Mouse (Mus musculus) thymus, postnatal 36 days (tissue): Measurements from ENCODE around the gene Gm10577.

Experiments
- DNase-seq, 2 experiments: peaks; one replicate each; pipeline ENCODE4 v3.0.0; 2022; ENCODE audit warnings: mixed read lengths in 2 of 2

Gene Gm10577

GRCm38 (mm10) chr4:100994442-100995255, 25.8 kb downstream of the Gm10577 start:
- DNase-seq: no peak

DNA sequence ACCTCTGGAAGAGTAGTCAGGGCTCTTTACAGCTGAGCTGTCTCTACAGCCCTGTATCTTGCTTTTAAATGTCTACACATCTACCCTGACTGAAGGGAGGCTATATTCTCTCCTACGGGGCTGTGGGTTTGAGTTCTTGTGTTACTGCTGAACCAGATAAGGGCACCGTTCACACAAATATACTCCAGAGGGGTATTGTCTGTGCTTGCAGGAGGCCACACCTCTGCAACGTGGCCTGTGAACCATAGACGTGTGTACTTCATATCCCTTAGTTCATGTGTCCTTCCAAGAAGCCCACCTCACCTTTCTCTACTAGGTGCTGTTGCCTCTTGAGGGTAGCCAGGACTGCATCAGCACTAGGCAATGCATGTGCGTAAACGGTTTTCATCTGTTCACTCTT, 28.4 kb downstream of the Gm10577 start:
- DNase-seq: no peak

DNA sequence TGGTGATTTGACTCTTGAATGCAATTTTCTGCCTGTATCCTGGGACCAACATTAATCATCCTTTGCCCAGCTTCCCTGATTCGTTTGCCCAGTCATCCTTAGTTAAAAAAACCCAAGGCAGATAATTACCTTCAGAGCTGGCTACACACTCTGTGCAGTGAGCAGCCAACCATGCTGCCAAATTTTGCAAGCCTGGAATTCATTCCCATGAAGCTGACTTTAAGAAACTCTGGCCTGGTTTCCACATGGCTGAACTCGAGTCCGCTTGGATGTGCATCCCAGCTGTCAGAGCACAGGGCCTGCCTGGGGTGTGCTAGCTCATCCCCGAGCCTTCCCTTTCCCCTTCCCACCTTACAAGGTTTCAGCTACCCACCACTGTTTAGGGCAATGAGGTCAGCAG, 29.5 kb downstream of the Gm10577 start:
- no peak for DNase-seq

DNA sequence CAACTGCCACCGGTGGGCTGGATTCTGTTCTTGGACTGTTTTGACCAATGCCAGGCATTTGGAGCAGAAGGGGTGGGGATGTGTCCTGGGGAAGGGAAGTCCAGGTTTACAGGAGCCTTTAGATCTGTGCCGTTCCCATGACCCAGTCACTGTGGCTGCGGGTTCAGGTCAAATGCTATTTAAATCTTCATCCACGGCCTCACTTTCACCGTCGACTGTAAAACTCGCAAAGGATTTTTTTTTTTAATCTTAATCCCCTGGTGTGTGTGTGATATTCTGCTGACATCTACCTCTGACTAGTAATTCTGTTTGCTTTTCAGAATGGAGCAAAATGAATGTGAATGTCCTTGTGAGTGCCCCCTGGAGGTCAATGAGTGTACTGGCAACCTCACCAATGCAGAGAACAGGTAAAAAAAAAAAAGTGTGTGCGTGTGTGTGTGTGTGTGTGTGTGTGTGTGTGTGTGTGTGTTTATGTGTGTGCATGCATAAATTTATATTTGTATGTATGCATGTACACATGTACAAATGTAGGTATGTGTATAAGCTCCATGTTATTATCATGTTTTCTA, 32.2 kb downstream of the Gm10577 start:
- no peak for DNase-seq

GRCm38 (mm10) chr4:100987187-100987586, 33.3 kb downstream of the Gm10577 start:
- DNase-seq: no peak

GRCm38 (mm10) chr4:100977522-100977921, 43.0 kb downstream of the Gm10577 start:
- no peak for DNase-seq

- no peak for DNase-seq
Measured at GRCm38 (mm10) chr4:100974455-100975035, 46.0 kb downstream of the Gm10577 start.

DNA sequence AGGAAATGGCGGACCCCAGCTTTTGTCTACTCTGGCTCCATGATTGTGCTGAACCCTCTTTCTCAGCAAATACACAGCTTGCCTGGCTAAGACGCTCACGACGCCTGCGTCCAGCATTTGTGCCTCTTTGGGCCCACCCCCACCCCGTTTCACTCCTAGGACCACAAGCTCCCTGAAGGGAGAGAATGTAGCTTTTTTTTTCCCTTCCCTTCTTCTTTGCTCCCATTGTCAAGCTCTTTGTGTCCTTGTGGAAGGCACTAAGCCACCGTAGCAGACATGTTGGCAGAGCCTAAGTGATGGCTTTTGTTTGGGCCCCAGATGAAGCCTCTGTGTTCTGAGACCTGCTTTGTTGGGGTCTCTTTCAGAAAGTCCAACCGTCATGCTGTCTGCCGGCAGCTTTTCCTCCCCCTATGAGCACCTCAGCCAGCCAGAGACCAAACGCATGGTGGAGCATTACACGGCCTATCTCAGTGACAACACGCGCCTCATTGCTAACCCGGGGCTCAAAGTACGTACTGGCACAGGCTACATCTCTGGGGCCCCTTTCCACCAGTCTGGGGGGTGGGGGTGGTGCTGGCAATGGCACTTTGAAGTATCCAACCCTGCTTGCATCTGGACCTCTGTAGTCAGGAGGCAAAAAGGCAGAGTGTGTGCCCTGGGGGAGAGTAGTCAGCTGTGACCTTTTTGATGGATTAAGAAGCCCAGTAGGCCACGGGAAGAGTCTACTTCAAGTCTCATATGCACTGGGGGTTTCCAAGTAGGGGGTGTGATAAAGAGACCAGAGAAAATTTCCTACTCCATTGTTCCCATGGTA, 46.6 kb downstream of the Gm10577 start:
- no peak for DNase-seq
